Mouse (Mus musculus) B cell, adult 2 months (primary cell): ENCODE measurements at regions not wholly inside any gene's neighbourhood (a gene's known extent, or its start where the extent isn't known, plus 50 kb on each side); places are given as distances from the start of the nearest gene placed in this dataset.

Experiments used
- DNase-seq, 2 experiments: peaks; one replicate each; pipeline ENCODE4 v3.0.0; 2022

DNA sequence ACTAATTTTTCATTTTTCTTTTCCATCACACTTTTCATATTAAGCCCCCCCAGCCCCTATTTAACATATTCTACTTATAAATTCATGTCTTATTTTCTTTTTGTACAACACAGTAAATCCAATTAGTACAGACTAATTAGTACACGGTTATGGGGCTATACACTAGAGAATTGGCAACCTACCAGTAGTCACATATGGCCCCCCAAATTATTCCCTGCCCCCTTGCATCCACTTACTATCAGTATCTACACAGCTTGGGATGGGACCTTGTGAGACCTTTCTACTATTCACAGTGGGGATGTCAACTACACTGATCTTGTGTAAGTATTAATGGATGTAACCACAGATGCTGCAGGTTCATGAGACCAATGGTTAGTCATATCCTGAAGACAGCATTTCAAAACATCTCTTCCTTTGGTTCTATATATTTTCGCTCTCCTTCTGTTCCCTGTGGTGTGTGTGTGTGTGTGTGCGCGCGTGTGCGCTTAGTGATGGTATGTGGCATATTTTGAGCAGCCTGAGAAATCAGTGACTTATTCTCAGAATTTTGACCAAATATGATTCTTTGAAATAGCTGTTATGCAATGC lies 732.9 kb upstream of the Zeb2 start:
- DNase-seq = no peak

DNA sequence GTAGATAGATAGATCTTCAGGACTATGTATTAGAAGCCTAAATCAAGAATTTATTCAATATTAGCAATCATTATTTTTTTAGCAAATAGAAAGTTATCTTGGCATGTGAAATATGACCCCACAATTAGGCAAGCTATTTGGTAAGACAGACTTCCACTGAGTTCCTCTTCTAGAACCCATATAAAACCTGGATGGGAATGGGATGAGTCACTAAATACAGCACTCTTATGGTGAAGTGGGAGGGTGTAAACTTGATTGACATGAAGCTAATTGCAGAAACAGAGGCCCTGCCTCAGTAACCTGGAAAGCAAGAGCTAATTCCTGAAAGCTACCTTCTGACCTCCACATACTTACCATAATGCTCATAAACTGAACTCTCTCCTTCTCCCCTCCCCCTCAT lies 723.2 kb upstream of the Zeb2 start:
- DNase-seq = no peak

DNA sequence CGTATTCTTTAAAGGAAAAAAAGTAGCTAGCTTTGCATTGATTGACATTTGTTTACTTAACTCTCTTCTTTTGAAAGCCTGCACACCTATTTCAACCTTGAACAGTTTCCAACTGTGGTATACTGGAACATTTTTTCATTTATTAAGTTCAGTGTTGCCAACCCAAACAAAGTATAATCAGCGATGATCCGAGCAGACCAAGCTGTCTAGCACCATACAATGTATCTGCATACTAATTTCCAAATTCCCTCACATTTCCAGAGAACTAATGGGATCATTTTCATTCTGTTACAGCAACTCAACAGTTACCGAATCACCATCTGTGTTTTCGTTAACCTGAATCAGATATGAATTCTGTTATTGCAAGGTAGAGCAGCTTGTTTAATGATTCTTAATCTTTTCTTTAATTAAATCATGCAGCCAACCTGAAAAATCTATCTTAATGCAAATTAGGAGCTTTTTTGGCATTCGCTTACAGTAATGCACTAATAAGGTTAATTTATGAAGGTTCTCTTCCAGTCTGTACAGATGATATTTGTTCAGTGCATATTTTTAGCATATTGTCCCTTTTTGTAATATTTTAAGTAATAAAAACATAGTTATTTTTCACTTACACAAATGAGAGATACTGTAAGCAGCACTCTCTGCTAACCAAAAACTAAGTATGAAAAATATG lies 719.5 kb upstream of the Zeb2 start:
- DNase-seq = no peak

DNA sequence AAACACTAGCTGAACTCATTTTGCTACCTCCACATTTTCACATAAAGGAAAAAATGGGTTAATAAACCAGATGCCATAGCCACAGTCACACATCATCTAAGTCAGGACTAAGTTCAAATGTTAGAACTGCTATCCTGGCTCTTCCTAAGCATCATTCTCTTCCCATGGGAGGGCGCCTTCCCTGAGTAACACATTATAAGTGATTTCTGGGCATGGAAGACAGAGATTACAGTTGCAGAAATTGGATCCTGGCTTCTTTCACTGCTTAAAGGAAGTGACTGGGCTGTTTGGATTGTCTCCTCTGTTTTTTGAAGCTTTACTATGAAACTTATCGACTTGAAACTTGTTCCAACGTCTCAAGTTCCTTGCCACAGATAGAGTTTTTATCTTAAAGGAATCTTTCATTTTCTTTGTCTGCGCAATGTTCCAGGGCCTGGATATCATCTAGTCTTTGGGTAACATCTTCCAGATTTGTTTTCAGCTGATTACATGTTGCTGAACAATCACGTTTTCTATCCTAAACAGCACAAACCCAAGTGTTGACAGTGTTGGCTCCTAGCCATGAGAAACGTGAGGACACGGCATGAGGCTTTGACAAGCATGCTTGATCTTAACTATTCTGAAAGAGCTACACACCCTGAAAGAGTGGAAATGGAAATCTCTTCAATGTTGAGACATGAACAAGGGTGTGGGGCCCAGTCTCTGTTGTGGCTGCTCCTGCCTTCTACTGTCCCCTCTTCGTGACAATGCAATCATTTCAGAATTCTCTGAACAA lies 700.9 kb upstream of the Zeb2 start:
- DNase-seq = no peak

DNA sequence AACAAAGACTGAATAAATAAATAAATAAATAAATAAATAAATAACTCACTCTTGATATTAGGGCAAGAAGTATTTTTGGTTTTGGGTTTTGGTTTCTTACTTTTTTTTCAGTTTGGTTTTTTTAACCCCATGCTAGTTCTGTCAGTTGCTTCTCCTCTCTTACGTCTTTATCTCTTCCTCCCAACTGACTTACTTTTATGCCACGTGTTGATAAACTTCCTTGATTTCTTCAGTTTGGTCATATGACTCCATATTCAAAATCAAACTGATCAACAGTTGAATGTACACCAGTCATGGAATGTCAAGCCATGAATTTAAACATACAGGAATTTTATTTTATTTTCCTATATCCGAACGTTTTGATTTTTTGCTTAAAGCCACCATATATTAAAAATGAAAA lies 697.5 kb upstream of the Zeb2 start:
- DNase-seq = no peak

DNA sequence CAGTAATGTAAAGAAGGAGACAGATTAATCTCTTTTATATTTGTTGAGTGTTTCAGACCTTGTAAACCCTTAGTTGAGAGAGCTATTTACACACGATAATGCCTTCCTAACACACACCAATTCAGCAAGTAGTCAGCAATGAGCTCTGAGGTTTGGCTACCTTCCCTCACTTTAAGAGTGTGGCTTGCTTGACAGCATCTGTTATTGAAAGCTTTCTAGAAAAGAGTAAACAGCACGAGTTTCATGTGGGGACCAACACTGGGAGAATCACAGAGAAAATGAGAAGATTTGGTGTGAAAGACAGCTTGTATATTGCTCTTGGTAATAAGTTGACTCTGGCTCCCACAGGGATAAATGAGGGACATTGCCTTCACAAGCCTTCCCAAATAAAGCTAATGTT lies 688.1 kb upstream of the Zeb2 start:
- DNase-seq = no peak

DNA sequence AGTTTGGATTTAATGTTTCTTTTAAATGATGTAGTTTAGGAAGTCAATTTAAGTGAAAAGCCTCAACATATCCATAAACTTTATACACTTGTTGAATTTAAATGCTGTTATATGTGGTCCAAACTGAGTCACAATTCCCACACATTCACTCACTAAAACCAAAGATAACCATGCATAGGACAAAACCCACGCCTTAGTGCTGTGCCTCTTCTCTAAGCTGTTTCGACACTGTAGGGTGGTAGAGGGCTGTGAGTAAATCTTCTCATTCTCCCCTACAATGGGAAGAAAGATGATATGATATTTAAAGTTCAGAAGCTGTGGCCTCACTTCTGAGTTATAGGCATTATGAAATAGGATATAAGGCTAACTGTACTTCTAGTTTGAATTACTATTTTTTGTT lies 682.9 kb upstream of the Zeb2 start:
- no peak for DNase-seq

DNA sequence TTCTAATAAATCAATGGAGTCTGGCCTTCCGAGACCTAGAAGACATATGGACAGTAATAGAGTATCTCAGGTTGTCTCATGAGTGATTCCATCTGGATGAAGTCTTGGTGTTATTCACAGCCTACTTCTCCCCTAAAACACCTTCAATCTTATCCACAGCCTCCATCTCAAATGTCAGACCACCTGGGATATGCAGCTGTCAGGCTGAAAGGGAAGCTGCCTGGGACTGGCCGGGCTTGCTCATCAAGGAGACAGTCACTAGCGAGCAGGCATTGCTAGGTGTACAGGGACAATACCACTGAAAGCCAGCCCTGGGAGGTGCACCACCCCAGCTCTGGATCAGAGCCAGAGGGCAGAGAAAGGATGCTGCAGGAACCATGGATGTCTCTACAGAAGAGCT lies 676.4 kb upstream of the Zeb2 start:
- DNase-seq = no peak

DNA sequence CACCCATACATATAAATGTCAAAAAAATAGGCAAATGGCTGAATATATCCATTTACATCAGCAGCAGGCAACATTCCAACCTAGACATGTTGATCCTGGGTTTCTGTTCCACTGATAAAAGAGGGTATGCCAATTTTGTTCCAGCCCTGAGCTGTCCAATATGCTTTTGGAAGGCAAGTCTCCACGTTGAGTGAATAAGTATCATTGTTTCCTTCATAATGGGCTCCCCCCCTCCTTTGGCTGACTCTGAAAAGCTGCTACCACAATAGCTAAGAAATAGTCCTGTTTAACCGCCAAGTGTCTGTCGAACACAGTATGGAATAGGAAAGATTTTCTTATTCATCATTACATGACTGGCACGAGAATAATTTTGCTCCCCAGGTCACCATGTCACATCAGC lies 672.5 kb upstream of the Zeb2 start:
- DNase-seq = no peak

DNA sequence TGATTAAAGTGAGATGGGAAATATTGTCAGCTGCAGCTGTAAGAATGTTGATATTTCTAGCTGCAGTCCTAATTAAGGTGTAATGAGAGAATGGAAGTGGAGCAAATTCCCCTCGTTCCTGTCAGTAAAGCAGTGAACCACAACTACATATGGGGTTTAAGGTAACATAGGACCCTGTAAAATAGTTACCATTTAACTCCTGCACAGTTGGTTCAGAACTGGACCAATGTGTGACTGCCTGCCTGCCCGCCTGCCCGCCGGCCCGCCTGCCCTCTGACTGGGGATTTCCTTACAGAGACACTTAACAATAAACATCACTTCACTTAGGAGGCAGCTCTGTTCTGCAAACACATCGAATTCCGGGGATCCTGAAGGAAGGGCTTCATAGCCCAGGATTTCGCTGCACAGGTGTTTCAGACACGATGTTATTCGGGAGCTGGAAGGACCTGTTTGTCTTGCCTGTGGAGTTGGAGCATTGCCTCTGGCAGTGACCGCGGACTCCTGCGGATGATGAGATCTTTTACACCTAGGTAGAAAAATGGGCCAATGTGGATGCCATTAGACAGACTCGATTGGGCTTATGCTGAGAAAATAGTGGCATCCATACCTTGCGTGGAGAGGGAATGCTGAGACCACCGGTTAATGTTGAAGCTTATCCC lies 670.7 kb upstream of the Zeb2 start:
- DNase-seq = no peak

DNA sequence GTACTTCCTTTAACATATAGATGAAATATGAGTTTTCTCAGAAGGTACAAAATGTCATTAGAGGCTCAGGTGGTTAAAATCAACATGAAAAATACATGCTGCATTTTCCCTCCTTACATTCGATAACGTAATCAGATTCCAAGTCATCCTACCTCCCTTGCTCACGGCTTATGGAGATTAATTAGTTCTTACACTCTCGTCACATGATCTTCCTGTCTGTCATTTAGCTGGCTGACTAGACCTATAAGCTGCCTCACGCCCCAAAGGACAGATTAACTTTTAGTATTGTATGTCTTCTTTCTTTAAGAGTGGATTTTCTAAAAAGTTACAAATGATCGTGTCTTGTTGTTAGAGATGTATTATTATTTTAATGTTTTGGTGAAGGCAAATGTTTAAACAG lies 669.6 kb upstream of the Zeb2 start:
- no peak for DNase-seq

DNA sequence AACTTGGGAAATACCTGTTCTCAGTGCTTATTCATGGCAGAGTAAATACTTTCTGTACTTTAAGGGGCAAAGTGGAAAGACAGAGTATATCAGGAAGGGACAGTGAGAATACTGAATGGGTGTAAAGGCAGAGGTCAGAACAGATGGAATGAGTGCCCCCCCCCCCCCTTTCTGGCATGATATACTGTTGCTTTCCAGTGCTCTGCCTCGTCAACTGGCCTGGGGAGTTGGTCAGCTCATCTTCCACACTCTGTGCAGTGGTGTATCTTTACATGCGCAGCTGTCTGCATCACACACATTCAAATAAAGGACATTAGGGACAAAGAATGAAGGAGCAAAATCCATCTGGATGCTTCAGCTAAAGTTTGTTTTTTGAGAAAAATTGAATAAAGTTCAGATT lies 668.5 kb upstream of the Zeb2 start:
- DNase-seq = no peak

DNA sequence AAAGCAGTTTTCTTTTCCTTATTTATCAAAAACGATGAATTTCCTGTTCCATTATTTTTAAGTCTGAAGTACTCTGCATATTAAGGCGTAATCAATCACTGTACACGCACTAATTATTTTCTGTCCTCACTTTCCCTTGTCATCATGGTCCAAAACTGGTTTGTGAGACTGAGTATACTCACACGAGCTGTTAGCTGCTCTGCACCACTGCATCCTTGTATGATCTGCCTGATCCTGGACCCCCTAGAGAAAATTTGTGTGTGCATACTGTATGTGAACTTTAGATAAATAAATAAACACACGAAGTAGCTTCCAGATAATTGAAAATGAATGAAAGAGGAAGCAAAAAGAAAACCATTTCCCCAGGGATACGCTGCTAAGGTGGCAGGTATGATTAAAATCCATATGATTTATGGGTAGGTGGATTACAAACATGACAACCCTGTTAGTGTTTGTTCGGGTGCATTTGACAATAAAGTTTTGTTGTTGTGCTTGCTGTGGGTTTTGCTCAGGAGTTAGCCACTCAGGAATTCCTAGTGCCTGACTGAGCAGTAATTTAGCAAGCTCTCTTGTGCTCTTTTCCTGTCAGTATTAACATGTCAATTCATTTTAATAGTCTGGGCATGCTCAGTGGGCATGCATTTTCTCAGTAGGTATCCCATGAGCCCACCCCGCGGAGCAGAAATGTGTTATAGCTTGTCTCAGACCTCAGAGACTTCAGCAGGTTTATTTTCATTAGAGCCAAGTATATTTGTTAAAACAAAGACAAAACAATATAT lies 666.6 kb upstream of the Zeb2 start:
- no peak for DNase-seq

DNA sequence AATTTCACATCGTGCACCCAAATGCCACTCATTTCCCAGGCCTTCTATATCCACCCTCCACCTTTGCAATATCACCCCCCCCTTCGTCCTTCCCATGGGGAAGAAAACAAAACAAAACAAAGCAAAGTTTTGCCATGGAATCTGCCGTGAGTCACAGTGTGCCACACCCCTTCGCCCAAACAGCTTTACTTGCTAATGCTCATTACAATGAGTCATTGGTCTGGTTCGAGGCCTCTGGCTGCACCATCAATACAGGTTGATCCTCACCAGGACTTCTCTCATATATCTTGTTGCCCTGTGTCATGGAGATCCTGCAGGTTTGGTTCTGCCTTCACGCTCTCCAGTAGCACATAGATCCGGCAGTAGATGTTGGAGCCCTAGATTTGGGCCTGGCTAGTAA lies 660.3 kb upstream of the Zeb2 start:
- no peak for DNase-seq

DNA sequence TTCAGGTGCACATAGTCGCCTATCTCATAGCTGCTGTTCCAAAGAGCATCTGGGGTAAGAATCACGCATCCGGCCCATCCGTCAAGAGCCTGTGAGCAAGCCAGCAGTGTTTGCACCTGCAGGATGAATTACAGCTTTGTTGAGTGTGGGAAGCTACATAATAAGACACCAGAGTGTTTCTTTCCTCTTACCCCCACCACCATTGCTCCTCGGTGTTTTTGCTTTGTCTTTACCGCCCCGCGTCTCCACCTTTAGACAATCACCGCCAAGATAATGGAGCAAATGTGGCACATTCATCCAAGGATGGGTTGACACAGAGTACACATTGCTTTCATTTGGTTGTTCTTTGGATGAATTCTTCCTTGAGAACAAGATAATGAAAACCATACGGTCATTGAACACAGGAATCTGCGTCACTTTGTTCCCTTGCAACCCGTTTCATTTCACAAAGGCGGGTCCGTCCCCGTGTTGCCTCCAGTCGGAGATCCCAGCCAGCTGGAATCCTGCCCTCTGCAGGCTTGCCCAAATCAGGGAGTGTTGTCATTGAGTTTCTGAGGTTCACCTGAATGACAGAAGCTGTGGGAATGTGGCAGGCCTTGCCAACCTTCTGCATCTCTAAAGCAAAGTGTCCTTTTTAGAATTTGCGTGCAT lies 659.4 kb upstream of the Zeb2 start:
- no peak for DNase-seq

DNA sequence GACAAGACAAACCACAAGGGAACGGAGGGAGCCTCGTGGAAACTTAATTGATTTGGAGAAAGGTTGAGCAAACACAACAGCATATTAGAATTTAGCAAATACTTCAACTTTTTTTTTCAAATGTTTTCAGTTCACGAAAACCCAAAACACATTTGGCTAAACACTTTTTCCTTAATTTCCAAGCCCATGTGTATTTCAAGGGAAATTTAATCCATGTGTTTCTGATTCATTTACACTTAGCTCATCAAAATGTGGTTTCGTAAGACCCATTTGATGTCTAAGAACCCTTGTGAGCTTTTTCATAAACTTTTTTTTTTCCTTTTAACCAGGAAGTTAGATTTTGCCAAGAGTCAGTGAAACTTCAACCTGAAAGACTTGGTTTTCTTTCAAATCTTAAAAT lies 658.5 kb upstream of the Zeb2 start:
- DNase-seq = no peak

DNA sequence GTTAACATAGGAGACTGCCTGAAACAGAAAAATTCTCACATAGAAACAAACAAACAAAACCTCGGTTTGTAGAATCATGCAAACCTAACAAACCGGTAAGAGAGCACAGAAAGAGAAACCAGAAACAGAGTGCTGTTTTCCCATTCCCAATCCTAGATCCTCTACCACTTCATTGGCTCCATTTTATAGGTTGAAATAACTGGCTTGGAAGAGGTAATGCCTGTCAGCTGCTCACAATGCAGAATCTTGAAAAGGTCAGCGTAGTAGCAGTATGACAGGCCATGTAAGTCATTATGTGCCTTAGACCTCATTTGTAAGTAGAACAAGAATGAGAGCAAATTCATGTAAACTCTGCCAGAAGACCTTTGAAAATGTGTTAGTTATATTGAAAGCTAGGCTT lies 657.2 kb upstream of the Zeb2 start:
- DNase-seq = no peak

DNA sequence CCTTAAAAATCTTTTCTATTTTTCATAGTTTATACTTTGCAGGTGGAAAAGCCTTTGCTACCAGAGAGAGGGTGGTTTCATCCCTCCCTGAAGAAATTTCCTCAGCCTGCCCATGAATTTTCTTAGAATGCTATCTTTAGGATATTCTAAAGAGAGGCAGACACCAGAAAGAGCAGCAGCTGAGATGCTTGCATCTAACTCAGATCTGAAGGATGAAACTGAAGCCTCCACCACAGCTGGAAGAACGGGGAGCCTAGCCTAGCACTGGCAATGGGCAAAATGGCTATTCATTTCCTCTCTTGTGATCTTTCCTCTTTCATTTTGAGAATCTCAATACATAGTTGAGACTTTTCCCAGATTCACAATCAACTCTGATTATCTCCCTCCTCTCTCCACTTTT lies 640.0 kb upstream of the Zeb2 start:
- DNase-seq = no peak

DNA sequence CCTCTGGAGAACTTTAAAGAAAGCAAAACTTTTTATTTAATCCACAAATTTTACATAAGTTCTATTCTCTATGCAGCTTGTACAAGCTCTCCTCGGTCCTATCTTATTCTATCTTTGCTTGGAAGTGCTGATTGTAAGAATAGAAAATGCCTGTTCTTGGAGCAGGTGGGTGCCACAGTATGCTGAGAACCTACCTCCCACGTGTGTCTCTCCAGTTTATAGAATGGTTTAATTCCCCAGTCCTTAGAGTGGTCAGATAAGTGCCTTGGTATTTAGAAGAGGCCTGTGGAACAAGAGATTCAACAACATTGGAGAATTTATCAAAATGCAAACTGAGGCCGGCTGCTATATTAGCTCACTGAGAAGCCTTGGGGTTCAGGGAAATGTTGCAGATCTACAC lies 639.2 kb upstream of the Zeb2 start:
- no peak for DNase-seq

DNA sequence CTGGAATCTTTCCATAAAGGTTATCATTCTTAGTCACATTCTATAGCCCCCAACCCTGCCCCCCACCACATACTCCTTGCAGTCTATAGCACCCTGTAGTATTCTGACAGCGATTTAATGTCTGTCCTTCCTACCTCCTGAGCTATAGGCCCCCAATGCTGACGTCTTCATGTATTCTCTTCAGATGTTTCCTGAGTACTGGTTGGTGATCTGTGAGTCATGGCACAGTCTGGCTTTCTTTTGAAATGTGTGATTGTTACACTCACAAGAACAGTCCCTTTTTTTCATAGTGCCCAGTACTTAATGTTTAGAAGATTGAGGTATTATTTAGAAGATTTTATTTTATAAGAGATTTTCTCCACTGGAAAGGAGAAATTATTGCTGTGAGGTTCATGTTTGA lies 634.6 kb upstream of the Zeb2 start:
- no peak for DNase-seq

DNA sequence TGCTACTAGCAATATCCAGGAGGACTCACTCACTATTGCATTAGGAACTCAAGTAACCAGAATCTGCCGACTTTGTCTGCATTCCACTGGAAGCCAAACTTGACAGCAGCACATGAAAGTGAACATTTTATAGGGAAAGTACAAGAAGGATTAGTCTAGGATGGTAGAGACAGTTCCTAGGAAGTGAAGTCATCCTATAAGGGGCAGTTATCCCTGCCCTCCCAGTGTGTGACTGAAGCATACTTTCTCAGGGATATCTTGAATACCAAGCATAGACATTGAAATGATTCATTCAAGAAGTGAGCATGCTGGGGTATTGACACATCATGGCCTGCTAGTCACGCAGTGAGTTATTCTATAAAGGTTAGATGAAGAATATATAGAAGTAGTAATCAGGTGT lies 632.2 kb upstream of the Zeb2 start:
- DNase-seq = no peak
